Mouse (Mus musculus) adrenal gland, adult 8-10 months (tissue): ENCODE data around the gene Cramp1l. TPM values are rescaled to one million over a fixed set of nuclear protein-coding genes. Genes with fewer than 3 reads are reported as not detected.

Experiments used
- DNase-seq: peaks from one replicate; pipeline ENCODE4 v3.0.0; 2022
- total RNA-seq, 4 experiments: library from RNA; stranded (reverse); gene quantifications; 2 replicates each; pipeline ENCODE4 v1.2.4; 2022

The Cramp1l gene
- total RNA-seq = 10 to 100 TPM; 22.0 to 33.2 (median 25.4) TPM

DNA sequence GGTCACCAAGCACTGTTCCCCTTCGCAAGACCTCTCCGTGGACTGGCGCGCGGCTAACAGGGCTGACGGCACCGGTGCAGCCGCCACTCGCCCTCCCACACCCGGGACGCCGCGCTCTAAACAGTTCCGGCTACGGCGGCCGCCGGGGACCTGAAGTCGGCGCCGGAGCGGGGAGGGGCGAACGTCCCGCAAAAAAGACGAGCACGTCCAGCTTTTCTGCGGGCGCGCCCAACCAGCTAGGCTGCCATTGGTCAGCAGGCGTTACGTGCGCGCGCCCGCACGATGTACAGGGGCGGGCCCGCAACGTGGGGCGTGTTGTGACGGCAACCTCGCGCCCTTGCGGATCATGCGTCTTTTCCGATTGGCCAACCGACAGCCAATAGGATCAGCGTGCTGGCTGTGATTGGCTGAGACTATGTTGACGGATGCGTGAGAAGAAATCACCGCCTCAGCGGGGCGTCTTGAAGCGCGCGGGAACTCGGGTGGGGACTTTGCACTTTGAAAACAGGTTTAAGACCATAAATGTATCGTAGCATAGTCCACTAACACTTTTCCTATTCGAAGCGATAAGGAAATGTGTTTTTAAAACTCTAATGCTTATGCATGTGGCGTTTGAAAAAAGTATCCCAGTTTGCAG, at the start of gene Cramp1l, which contains the start of gene Ift140:
Gene Cramp1l (minus strand): TSS at position 134 of the 637 bp plus-strand sequence.
Gene Ift140 (plus strand): TSS at position 431 of the 637 bp plus-strand sequence.
- DNase-seq = peak; percentile 99

DNA sequence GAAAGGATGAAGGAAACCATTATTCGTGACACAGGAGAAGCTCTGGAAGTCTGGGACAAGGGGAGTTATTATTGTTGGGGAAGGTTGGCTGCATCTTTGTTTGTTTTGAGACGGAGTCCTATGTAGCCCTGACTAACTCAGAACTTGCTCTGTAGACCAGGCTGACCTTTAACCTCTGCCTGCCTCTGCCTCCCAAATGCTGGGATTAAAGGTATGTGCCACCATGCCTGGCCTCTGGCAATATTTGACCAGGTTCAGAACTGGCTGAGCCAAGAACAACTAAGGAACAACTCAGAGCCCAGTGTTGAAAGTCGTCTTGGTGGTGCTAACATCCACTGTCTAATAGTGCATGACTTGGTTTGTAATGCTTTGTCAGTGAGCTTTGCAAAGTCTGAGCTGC, 49.6 kb upstream of the Cramp1l start:
- no peak for DNase-seq

DNA sequence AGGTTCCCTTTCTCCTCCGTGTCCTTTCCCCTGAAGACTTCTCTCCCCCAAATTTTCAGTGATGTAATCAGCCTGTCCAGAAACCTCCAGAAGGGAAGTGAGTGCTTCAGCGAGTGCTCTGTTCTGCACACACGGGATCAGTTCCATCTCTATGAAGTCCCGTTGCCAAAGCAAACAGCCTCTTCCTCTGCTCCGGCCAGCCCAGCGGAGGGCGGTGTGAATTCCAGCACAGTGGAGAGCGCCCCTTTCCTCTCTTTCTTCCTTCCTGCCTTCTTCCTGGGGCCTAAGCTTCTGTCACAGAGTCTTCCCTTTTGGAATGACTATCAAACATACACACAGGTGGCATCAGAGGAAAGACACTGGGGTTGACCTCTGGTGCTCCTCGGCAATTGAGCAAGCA, 48.8 kb upstream of the Cramp1l start:
- peak; percentile 47 for DNase-seq

DNA sequence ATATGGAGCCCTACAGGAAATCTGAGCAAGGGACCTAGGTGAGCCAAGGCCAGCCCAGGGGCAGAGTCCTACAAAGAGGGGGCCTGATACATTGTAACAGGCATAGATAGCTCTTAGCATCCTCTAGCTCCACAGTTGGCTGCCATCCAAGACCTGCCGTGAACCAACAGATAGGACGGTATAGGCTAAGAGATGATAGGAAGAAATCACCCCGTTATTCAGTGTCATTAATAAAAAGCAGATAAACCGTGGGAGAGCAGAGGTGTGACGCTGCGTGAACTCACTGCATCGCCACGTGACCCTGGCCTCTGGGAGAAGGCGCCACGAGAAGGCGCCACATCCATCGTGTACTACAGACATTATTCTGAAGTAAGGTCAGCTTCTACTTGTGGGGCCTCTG, 48.3 kb upstream of the Cramp1l start:
- no peak for DNase-seq

DNA sequence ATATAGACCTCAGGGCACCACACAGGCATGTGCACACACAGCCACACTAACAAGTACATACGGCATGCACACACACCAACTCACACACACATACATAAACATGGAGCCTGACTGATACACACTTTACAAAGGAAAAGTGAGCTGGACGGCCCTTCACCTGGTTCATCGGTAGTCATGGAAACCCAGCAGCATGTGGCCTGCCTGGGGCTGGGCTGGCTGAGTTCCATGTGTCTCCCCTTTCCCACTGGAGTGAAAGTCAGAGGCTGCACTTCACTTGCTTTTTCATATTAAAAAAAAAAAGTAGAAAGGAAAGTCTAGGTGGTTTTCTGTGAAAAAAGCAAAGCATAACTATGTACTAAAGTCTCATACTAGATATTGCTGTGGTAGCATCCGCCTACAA, 47.7 kb upstream of the Cramp1l start:
- DNase-seq = no peak

DNA sequence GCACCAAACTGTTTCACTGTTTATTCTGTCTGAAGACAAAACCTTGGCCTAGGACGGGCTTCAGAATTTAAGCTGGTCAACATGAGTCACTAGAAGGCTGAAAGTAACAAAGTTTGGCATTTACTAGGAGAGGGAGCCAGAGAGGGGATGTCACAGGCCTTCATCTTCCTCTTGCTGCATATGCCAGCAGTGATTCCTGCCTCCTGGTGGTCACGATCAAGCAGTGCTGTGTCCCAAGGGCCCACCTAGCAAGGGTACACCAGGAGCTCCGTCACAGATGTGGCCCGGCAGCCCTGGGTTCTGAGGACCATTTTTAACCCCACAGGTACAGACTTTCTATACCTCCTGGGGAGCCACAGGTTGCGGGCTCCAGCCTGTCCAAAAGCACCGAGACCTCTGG, 41.5 kb upstream of the Cramp1l start:
- no peak for DNase-seq

DNA sequence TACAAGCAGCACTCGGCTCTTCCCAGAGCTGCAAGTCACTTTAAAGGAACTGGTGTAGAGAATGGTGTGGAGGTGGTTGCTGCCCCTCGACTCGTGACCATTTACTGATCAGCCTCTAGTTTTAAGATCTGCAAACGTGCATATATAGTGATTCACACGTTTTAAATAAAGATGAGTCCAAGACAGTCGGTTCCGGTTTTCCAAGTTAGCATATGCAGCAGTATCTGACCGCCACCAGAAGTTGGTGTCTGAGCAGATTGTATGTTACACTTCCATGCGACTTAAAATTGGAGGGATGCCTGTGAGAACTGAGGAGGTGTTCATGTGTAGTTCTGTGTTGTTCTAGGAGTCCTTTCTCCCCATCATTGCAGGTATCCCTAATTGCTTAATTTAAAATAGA, 37.7 kb upstream of the Cramp1l start:
- no peak for DNase-seq

DNA sequence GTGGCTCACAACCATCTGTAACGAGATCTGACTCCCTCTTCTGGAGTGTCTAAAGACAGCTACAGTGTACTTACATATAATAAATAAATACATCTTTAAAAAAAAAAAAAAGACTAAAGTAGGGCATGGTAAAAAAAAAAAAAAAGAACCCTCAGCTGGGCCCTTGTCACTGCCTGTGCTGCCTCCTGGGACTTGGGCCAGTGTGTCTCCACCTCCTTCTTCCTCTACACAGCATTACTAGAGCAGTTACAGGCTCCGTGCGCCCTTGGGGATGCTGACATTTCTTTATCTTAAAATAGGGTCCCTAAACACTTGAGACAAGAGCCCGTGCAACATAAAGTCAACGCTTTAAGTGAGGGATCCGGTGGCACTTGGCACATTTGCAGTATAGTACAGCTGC, 31.6 kb upstream of the Cramp1l start:
- no peak for DNase-seq

DNA sequence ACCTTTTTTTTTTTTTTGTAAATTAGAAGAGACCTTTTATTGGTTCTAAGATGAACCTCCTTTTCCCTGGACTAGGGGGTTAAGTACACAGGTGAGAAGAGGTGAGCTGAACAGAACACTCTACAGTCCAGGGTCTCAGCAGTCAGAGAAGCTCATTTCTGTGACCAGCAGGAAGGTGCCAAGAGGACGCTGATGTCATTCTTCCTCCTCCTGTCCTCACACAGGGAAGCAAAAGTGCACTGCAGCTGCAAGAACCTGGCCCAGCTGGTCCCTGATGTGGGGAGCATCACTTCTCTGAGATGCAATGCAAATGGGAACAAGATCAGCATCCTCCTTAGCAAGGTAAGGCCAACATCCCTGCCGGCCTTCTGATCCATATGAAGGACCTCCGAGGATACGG, 29.7 kb upstream of the Cramp1l start:
- DNase-seq = no peak

DNA sequence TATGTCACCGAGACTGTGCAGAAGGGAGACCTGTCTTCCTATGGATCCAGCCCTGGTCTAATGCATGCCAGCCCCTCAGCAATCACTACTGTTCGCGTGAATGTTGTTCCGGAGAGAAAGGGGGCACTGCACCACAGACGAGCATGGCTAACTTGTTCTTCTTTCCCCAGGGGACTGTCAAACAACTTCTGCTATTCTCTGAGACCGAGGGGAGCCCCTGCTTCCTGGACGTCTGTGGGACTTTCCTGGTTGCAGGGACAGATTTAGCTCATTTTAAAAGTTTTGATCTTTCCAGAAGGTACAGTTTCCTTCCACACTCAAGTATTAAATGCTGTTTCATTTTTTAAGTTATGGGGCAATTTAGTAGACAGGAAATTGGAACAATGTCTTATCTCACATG, 29.3 kb upstream of the Cramp1l start:
- DNase-seq = no peak

DNA sequence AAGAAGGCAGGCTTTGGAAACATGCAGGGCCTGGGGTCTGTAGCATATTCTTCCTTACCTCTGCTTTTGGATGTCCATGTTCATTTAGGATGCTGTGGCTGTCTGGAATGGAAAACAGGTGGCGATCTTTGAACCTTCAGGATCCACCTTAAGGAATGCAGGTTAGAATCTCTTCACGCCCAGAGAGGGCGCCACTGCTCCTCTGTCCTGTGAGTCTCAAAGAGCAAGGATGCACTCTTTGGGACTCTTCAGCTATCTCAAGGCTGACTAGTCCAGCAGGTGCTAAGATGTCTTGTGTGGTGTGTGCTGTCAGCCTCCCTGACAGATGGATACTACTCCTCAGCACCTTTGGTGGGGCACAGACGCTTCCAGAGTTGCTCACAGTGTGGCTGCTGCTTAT, 20.6 kb upstream of the Cramp1l start:
- no peak for DNase-seq

DNA sequence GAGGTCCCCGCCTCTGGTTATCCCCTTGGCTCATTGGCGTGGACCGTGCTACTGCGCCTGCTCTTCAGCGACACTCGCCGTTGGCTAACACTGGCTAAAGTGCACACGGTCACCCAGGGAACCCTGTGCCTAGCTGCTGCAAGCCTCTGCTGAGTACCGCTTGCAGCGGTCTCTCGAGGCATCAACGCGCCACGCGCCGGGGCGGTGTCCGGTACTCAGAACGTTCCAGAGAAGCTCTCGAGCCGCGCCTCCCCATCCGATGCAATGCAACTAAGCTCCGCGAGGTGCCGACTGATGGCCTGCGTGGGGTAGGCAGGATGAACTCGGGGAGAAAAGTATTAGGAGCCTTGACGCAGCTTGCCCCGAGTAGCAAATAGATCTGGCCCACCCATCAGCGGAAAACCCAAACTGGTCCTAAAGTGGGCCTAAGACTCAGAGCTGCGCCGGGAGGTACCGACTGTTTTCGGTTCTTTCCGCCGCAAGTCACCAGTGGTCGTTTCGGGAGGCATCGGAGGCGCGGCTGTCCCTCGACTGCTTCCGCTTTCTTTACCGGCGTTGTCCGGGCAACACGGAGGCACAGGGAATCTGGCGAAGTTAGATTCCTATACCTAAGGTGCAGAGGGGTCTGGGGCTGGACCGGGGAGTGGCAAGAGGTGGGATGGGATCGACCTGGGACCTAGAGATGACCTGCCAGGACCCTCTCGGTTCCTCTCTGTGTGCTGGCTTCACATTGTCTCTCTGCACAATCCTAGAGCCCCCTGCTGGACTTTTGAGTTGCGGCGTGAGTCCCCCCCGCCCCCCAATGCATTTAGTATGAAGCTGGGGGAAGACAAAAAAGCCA, 924 bp upstream of the Cramp1l start:
- peak; percentile 81 for DNase-seq

DNA sequence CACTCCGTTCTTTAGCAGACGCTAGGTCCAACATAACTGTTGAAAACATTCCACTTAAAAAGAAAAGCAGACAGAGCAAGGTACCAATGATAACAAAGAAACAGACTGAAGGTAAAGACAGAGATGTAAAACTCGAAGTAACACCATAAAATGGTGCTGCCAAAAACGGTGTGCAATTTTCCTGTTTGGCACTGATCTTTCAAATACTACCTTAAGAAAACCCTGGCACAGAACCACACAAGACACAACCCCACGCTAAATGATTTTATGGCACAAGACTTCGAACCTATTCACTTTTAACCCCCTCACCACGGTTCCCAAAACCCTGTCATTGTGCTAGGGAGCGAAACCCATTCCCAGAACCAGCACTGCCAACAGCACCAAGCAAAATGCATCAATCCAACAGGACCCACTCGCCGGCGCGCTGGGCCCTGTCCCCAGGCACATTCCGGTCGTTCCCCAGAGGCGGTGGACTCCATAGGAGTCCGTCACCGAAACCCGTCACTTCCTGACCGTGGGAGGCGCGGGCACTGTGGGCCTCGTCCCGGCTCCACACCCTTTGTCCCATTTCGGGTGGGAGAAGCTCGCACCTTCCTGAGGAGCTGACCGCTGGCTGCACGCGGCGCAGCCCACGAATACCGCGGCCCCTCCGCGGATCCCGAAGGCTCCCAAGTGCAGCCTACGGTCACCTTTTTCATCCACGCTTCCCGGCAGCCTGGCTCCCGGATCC, 582 bp downstream of the Cramp1l start:
- DNase-seq = peak; percentile 48

DNA sequence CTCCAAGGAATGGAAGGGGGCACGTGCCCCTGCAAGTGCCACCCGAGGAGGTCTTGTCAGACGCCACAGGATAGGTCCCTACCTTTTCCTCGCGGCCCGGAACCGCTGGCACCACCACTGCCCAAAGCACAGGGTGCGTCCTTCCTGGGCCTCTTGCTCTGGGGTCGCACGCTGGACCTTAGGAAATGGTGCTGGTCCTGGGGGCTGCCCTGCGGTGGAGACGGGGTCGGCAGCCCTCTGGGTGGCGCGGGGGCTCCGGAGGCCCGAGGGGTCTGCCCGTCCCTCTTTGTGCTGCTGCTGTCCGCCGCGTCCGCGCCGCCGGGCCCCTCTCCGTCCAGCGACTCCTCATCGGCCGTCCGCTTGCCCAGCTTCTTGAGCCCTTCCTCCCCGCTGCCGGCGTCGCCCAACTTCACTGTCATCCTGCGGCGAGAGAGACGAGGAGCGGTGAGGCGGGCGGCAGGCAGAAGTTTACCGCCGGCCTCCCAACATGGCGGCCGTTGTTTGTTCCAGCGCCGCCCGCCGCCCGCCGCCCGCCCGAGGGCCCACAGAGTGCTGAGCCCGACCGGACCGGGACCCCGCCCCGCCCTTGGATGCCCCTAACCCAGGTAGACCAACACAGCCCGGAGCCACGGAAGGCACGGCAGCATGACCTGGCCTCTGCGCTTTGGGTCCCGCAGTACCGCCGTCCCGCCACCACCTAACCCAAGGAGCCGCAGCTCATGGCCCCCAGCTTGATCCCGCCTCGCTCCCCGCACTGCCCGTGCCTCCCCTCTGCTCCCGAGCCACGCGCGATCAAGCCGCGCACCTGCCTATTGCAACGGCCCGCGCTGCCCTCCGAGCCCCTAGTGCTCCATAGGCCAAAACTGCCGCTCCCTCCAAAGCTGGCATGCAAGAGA, 1.7 kb downstream of the Cramp1l start:
- DNase-seq = peak; percentile 19

DNA sequence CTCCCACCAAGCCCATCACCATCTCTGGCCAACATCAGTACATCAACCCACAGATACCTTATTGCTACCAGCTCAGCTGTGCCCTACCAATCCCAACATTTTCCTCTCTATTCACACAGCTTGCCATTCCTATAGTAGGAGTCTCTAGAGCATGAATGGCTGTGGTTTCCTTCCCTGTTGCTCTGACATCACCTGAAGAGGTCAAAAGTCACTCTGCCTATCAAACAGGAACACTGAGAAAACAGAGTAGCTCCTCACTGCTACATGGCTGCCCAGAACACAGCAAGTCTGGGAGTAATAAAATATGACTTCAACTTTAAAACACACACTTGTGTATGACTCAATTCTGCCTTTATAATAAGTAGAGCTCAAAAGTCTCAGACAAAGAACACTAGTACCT, 8.1 kb downstream of the Cramp1l start:
- DNase-seq = no peak

DNA sequence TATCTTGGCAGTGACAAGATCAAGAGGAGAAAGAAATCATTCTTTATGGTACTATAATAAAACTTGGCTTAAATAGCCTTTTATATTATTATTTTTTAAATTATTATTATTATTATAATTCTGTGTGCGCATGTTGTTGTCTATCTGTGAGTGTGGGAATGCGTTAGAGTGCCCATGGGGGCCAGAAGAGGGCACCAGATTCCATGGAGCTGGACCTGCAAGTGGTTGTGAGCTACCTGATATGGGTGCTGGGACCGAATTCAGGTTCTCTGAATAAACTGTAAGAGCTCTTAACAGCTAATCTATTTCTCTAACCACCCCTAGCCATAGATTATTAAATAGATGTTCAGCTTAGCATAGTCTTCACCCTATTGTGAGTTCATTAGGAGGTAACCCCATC, 10.5 kb downstream of the Cramp1l start:
- no peak for DNase-seq

DNA sequence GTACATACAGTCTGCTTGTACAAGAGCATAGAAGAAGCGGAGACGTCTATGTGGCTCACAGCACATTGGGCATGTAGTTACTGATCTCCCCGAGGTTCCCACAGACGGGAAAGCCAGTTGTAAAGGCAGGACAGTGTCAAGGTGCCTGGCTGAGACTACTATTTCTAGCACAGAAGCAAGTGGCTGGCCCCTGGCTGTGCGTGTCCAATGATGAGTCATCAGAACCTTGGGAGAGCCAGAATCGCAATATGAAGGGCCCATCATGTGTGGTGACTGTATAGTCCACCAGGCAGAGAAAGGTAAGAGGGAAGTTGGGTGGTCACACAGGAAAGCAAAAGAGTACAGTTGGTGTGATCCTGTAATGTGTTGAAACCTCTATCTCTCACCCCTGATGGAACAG, 20.9 kb downstream of the Cramp1l start:
- DNase-seq = peak; percentile 29

DNA sequence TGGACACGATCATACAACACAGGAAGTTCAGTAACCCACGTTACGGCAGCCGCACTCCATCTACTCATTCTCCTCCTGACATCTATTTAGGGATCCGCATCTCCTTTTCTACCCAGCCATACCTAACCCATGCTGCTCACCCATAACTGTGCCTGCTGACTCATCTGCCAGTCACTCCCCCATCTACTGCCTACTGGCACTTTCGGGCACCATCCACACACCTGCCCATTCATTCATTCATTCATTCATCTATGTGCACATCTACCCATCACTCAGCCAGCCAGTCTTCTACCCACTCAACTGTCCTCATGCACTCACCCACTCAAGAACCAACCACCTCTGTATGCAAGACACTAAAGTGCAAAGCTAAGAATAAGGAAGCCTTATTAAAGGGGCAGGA, 28.4 kb downstream of the Cramp1l start:
- no peak for DNase-seq

DNA sequence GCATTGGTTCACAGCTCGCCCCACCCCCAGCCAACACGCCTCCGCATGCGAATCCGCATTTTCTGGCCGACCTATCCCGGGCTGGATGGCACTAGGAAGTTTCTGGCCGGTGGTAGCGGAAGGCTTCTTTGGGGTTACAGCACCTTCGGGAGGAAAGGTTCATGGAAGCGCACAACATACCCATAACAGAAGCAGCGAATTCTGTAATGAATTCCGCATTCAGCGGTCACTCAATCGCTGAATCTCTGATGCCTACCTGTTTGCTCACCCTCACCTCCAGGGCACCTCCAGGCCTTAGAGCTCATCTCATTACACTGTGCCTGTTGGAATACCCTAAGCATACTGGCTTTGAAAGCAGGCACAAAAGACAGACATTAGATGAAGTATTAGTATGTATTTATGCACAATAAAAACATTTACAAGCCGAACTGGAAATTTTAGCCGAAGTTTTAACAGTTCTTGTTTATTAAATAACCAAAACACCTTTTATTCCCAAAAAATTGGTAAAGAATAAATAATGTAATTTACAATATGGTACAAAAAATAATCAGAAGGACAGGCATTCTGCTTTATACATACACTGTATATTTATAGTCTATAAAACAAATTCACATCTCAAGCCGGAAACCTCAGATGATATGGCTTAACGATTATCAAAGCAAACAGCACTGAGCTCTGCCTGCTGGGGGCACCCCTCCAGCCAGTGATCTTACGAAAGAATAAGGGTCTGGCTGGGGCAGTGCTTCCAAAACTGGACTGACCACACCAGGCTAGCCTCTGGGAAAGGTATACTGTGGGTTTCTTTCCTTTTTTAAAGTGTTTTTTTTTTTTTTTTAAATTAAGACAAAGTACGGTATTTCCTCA, 54.5 kb downstream of the Cramp1l start:
- DNase-seq = no peak

DNA sequence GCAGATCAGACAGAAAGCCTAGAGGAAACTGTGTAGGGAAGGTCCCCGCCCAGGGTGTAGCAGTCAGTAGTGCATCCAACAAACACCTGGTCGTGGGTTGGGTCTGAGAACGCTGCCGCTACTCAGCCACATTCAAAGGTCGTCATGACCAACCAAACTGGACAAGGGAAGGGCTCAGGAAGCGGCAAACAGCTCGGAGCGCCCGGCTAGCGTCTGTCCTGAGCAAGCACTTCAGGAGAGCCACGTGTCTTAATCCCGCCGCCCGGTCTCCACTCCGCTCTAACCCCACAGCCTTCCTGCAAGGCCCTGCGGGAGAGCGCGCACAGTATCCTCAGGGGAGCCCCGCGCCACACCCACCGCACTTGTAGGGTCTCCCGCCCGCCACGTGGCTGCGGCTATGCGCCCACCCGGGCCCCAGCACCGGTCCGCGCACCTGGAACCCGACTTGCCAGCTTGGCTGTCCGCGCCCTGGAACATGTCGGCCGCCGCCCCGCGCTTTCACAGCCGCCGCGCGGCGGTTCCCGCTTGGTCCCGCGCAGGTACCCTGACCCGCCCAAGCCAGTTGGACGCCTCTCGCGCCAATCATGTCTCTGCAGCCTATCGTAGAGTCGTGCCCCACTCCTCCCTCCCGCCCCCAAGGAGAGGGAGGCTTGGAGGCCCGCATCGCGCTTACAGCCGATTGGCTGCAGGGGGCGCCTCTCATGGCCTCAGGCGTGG, 55.3 kb downstream of the Cramp1l start, which contains the start of gene Jpt2:
Gene Jpt2 (minus strand): TSS at position 555 of the 717 bp plus-strand sequence.
- peak; percentile 97 for DNase-seq
